Mouse (Mus musculus): ENCODE measurements around the gene Slc47a1.
A peak's percentile ranks its signal among the peaks of the same experiment; 100 is the strongest.

- TF ChIP-seq CTCF (IDR thresholded peaks at IDR 0.05; ENCODE audit: low read depth, low read length): peak; percentile 63
- TF ChIP-seq GATA1 (IDR thresholded peaks at IDR 0.05; ENCODE audit: borderline replicate concordance, low read length): no peak
- TF ChIP-seq GATA2 (IDR thresholded peaks at IDR 0.05; ENCODE audit: borderline replicate concordance, low read depth, low read length): no peak
Measured at GRCm38 (mm10) chr11:61305377-61305776, 72.8 kb downstream of the Slc47a1 start.
